Mouse (Mus musculus) hindbrain, embryonic 11.5 days (tissue): ENCODE data around the gene Opcml. TPM values are rescaled to one million over a fixed set of nuclear protein-coding genes. Genes with fewer than 3 reads are reported as not detected.

ENCODE experiments used
- ATAC-seq: fragments of 200-750 bp; cut with Nextera tagmentation; 2 replicates; pipeline ENCODE4 v1.8.0; 2017; ENCODE audit warnings: mild to moderate bottlenecking, moderate TSS enrichment, moderate library complexity; ENCODE audit not compliant: low FRiP score
- DNase-seq: peaks from one replicate; pipeline ENCODE4 v3.0.0-alpha.2; 2015; ENCODE audit warnings: low spot score
- H3K27ac ChIP-seq: fragments of 300-500 bp; sonication (generic); 2 replicates; pipeline ENCODE4 v1.5.1; 2014; ENCODE audit warnings: mild to moderate bottlenecking, low read depth, low read length
- H3K27me3 ChIP-seq: fragments of 300-500 bp; sonication (generic); 2 replicates; pipeline ENCODE4 v1.6.1; 2014; ENCODE audit warnings: mild to moderate bottlenecking, low read length, moderate library complexity, mixed read lengths; ENCODE audit not compliant: control insufficient read depth, insufficient read depth
- H3K36me3 ChIP-seq: fragments of 300-500 bp; sonication (generic); 2 replicates; pipeline ENCODE4 v1.6.1; 2014; ENCODE audit warnings: mild to moderate bottlenecking, low read length, moderate library complexity, mixed read lengths; ENCODE audit not compliant: control insufficient read depth, insufficient read depth
- H3K4me1 ChIP-seq: fragments of 300-500 bp; sonication (generic); replicated peaks from 2 replicates; pipeline ENCODE4 v1.6.1; 2014; ENCODE audit warnings: low read length, mixed read lengths; ENCODE audit not compliant: control insufficient read depth, insufficient read depth
- H3K4me2 ChIP-seq: fragments of 300-500 bp; sonication (generic); replicated peaks from 2 replicates; pipeline ENCODE4 v1.6.1; 2014; ENCODE audit warnings: mild to moderate bottlenecking, low read depth, low read length
- H3K4me3 ChIP-seq: fragments of 300-500 bp; sonication (generic); 2 replicates; pipeline ENCODE4 v1.5.1; 2014; ENCODE audit warnings: low read depth, low read length
- H3K9ac ChIP-seq: fragments of 300-500 bp; sonication (generic); 2 replicates; pipeline ENCODE4 v1.6.1; 2014; ENCODE audit warnings: low read depth, low read length
- H3K9me3 ChIP-seq: fragments of 300-500 bp; sonication (generic); 2 replicates; pipeline ENCODE4 v1.6.1; 2016; ENCODE audit warnings: low read length; ENCODE audit not compliant: control insufficient read depth
- WGBS: fragments of 180-500 bp; shearing (Covaris S2); extraction: QIAGEN DNeasy Blood & Tissue Kit; methylation state at CpG from one replicate; pipeline ENCODE4 v1.1.7; 2014; 5-methylcytosine and 5-hydroxymethylcytosine counted together
- polyA plus RNA-seq: library from polyadenylated mRNA; unstranded; fragments of >200 nt; fragmentation: Nextera tagmentation; extraction: Ambion mirVana; gene quantifications from 2 replicates; pipeline ENCODE4 v1.2.1, GENCODE M21; 2014

Gene Opcml
- polyA plus RNA-seq, 1 experiment from 2014 or later, result 5.7 TPM

DNA sequence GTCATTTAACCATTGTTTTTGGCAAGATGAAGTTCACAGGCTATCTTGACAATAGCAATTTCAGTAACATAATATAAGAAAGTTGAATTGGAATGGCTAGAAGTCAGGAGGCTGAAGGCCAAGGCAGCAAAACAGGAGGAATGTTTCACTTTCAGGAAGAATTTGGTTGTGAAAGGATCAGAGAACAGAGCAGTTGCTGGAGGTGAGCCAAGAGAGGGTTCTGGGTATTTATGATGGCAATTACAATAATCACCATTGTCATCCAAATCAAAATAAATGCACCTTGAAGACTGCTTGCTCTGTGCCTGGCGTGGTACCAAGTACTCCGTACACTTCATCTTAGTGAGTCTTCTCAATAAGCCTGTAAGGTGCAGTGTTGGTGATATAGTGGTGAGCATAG lies 483.2 kb downstream of the Opcml start:
- WGBS, result 88% methylated on average over 2 of the region's 2 CpGs
- Histone ChIP-seq H3K4me1 (no peaks in the 10 kb centered on the region), H3K27ac (no peak overlapping the region), H3K9ac (no peak overlapping the region), H3K9me3 (no peaks in the 10 kb centered on the region), H3K4me2 (no peak overlapping the region), H3K36me3 (no peaks in the 10 kb centered on the region), H3K27me3 (no peaks in the 10 kb centered on the region), H3K4me3 (no peak overlapping the region)
- ATAC-seq (no peak), DNase-seq (no peak)

GRCm38 (mm10) chr9:28278555-28278954 lies 488.0 kb downstream of the Opcml start:
- H3K9ac ChIP-seq, result no peak overlapping the region
- no peaks in the 10 kb centered on the region for H3K4me1 ChIP-seq
- H3K4me2 ChIP-seq, result no peak overlapping the region
- H3K27me3 ChIP-seq, result no peaks in the 10 kb centered on the region
- no peak overlapping the region for H3K27ac ChIP-seq
- no peak overlapping the region for H3K4me3 ChIP-seq
- 87% methylated on average over 2 of the region's 2 CpGs for WGBS
- no peaks in the 10 kb centered on the region for H3K9me3 ChIP-seq
- ATAC-seq, result no peak
- H3K36me3 ChIP-seq, result no peaks in the 10 kb centered on the region
- DNase-seq, result no peak

DNA sequence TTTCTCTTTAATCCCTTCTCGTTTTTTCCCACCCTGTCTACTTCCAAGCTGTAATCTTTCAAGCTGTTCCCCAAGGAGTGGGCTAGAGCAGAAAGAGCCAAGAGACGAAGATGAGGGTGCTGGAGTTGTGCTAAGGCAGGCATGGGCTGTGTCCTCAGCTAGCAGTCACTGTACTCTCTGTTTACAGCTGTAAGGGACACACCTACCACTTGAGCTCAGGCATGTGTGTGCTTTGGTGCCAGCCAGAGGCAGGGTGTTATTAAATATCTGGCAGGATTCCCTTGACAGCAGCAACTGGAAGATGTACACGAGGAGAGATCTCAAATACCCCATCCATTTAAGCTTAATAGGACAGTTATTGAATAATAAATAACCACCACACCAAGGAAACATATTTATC lies 490.4 kb downstream of the Opcml start:
- Histone ChIP-seq H3K4me2 (no peak overlapping the region), H3K9ac (no peak overlapping the region), H3K36me3 (no peaks in the 10 kb centered on the region), H3K27ac (no peak overlapping the region), H3K9me3 (no peaks in the 10 kb centered on the region), H3K4me1 (no peaks in the 10 kb centered on the region), H3K27me3 (no peaks in the 10 kb centered on the region), H3K4me3 (no peak overlapping the region)
- no peak for DNase-seq
- 61% methylated on average over 3 of the region's 3 CpGs for WGBS
- ATAC-seq, result no peak

GRCm38 (mm10) chr9:28281571-28281970 lies 491.0 kb downstream of the Opcml start:
- WGBS, result 71% methylated on average over 3 of the region's 3 CpGs

GRCm38 (mm10) chr9:28285016-28285415 lies 494.4 kb downstream of the Opcml start:
- DNase-seq (no peak), ATAC-seq (no peak)
- Histone ChIP-seq H3K4me1 (no peaks in the 10 kb centered on the region), H3K9me3 (no peaks in the 10 kb centered on the region), H3K4me2 (no peak overlapping the region), H3K9ac (no peak overlapping the region), H3K27me3 (no peaks in the 10 kb centered on the region), H3K4me3 (no peak overlapping the region), H3K36me3 (no peaks in the 10 kb centered on the region), H3K27ac (no peak overlapping the region)
- WGBS, result 88% methylated on average over 3 of the region's 3 CpGs

More at GRCm38 (mm10) chr9:28281571-28281970, 491.0 kb downstream of the Opcml start:
- Histone ChIP-seq H3K9ac (no peak overlapping the region), H3K4me3 (no peak overlapping the region), H3K9me3 (no peaks in the 10 kb centered on the region), H3K4me1 (no peaks in the 10 kb centered on the region), H3K4me2 (no peak overlapping the region), H3K27ac (no peak overlapping the region), H3K27me3 (no peaks in the 10 kb centered on the region), H3K36me3 (no peaks in the 10 kb centered on the region)
- ATAC-seq, result no peak
- DNase-seq, result no peak

GRCm38 (mm10) chr9:28286384-28286783 lies 495.8 kb downstream of the Opcml start:
- H3K4me1 ChIP-seq, result no peaks in the 10 kb centered on the region
- no peak overlapping the region for H3K9ac ChIP-seq
- WGBS, result 81% methylated on average over 7 of the region's 7 CpGs
- DNase-seq, result no peak
- no peak overlapping the region for H3K27ac ChIP-seq
- no peaks in the 10 kb centered on the region for H3K27me3 ChIP-seq
- no peak overlapping the region for H3K4me2 ChIP-seq
- H3K36me3 ChIP-seq, result no peaks in the 10 kb centered on the region
- no peak overlapping the region for H3K4me3 ChIP-seq
- ATAC-seq, result no peak
- no peaks in the 10 kb centered on the region for H3K9me3 ChIP-seq

GRCm38 (mm10) chr9:28287485-28287884 lies 496.9 kb downstream of the Opcml start:
- no peak for DNase-seq
- Histone ChIP-seq H3K27me3 (no peaks in the 10 kb centered on the region), H3K9ac (no peak overlapping the region), H3K4me2 (no peak overlapping the region), H3K9me3 (no peaks in the 10 kb centered on the region), H3K4me1 (no peaks in the 10 kb centered on the region), H3K36me3 (no peaks in the 10 kb centered on the region), H3K4me3 (no peak overlapping the region), H3K27ac (no peak overlapping the region)
- 67% methylated on average over 2 of the region's 2 CpGs for WGBS
- ATAC-seq, result no peak

DNA sequence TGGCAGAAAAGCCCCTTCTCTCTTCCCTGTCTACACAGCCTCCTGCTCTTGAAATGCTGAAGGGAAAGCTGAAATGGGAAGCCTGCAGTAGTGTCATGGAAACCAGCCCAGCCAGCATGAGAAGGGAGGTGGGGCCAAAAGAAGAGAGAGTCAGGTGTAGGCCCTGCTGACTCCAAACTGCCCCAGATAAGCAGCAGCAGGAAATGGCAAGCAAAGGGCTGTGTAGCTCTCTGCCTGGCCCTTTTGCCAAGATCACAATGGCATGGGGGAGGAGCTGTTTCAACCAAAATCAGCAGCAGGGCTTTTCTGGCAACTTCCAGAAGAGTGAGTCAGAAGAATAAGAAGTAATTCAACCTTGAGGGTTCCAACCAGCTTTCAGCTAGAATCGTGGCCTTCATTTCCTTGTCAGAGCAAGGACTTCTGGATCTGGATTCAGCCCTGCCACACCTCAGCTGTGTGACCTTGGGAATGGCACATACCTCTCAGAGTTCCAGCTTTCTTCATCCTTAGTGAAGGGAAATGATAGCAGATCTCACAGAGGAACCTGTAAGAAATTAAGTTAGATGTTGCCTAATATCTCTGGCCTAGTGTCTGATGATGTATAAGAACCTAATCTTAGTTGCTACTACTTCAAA lies 499.2 kb downstream of the Opcml start:
- WGBS, result 58% methylated on average over 1 of the region's 1 CpGs

DNA sequence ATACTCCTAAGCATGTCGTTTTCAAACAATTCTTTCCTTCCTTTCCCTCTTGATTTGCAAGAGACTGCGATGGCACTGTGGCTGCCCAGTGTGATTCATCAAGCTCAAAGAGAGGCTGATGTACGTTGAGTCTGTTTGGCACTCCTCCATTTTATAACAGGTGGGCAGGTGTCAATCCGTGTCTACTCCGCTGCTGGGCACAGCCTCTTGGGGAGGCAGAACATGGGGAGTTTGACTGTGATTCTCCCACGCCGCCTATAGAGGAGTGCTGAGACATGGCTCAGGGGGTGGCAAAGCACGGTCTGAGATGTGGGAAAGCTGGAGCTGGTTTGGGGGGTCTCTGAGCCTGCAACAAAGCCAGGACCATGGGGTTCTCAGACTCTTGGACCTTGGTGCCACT lies 513.1 kb downstream of the Opcml start:
- Histone ChIP-seq H3K4me3 (no peak overlapping the region), H3K4me2 (no peak overlapping the region), H3K27me3 (no peaks in the 10 kb centered on the region), H3K9me3 (no peaks in the 10 kb centered on the region), H3K36me3 (no peaks in the 10 kb centered on the region), H3K9ac (no peak overlapping the region), H3K4me1 (peaks cover 4% of the 10 kb centered on the region; the same call in 1 of the 2 replicates), H3K27ac (no peak overlapping the region)
- DNase-seq, result no peak
- 80% methylated on average over 8 of the region's 8 CpGs for WGBS
- ATAC-seq, result no peak

More for the DNA sequence above, 499.2 kb downstream of the Opcml start:
- DNase-seq (no peak), ATAC-seq (no peak)
- Histone ChIP-seq H3K36me3 (no peaks in the 10 kb centered on the region), H3K4me3 (no peak overlapping the region), H3K4me1 (no peaks in the 10 kb centered on the region), H3K9ac (no peak overlapping the region), H3K4me2 (no peak overlapping the region), H3K27me3 (no peaks in the 10 kb centered on the region), H3K27ac (no peak overlapping the region), H3K9me3 (peaks cover 5% of the 10 kb centered on the region; the same call in 1 of the 2 replicates)
